Mouse (Mus musculus): ENCODE data around the gene Tmem200c. TPM values are rescaled to one million over a fixed set of nuclear protein-coding genes. Genes with fewer than 3 reads are reported as not detected.

Gene Tmem200c
- total RNA-seq, 1 experiment, result 0.36 TPM

GRCm38 (mm10) chr17:68837859-68838194, 11.4 kb downstream of the Tmem200c start:
- H3K9ac ChIP-seq (ENCODE audit: insufficient read depth, low read depth, low read length, poor library complexity, severe bottlenecking), result no peak overlapping the region
- H3K4me3 ChIP-seq (ENCODE audit: insufficient read depth in 1 of 2, low read depth in 1 of 2, low read length in 2 of 2, poor library complexity in 1 of 2, severe bottlenecking in 1 of 2), result peak overlapping the region; percentile 52 to 67; a peak in 2 of 4 replicates
- no peak for DNase-seq (ENCODE audit: low read depth, low spot score)
- in situ Hi-C loops (cut with MboI; ENCODE audit: low sequenced_read_pairs in 2 of 2, unreplicated experiment in 2 of 2), result loop anchor here in 1 of 2 experiments (25.0 kb wide), 1 partner anchor 926 kb away; no protein-coding TSS in a partner anchor
- no peaks in the 10 kb centered on the region for H3K36me3 ChIP-seq (ENCODE audit: control insufficient read depth, insufficient read depth, low read length, poor library complexity, severe bottlenecking)
- H3K4me1 ChIP-seq (ENCODE audit: control insufficient read depth in 2 of 2, insufficient read depth in 2 of 2, low read length in 2 of 2, poor library complexity in 1 of 2), result no peaks in the 10 kb centered on the region
- H3K9me3 ChIP-seq (ENCODE audit: control insufficient read depth, insufficient read depth, low read depth, low read length), result no peaks in the 10 kb centered on the region
- H3K27ac ChIP-seq (ENCODE audit: insufficient read depth, low read depth, low read length, poor library complexity, severe bottlenecking), result no peak overlapping the region
- TF ChIP-seq CHD2 (IDR thresholded peaks at IDR 0.05; ENCODE audit: low read depth, low read length) (no peak), MAFK (IDR thresholded peaks at IDR 0.05; ENCODE audit: insufficient read depth, low read depth, low read length) (no peak), ZNF384 (IDR thresholded peaks at IDR 0.05; ENCODE audit: low read depth, low read length) (no peak), ZC3H11A (IDR thresholded peaks at IDR 0.05; ENCODE audit: borderline replicate concordance, low read depth, low read length) (no peak), HCFC1 (IDR thresholded peaks at IDR 0.05; ENCODE audit: borderline replicate concordance, insufficient read depth, low read length) (no peak)

GRCm38 (mm10) chr17:68839888-68840571, 13.6 kb downstream of the Tmem200c start:
- in situ Hi-C loops (cut with MboI; ENCODE audit: low sequenced_read_pairs in 2 of 2, unreplicated experiment in 2 of 2), result loop anchor here in 1 of 2 experiments (25.0 kb wide), 1 partner anchor 928 kb away; no protein-coding TSS in a partner anchor
- H3K36me3 ChIP-seq (ENCODE audit: control insufficient read depth, insufficient read depth, low read length, poor library complexity, severe bottlenecking), result no peaks in the 10 kb centered on the region
- H3K4me3 ChIP-seq (ENCODE audit: insufficient read depth in 1 of 2, low read depth in 1 of 2, low read length in 2 of 2, poor library complexity in 1 of 2, severe bottlenecking in 1 of 2), result peak overlapping the region in 1 of 2 experiments; percentile 42; a peak in 1 of 4 replicates
- H3K9me3 ChIP-seq (ENCODE audit: control insufficient read depth, insufficient read depth, low read depth, low read length), result no peaks in the 10 kb centered on the region
- no peak overlapping the region for H3K27ac ChIP-seq (ENCODE audit: insufficient read depth, low read depth, low read length, poor library complexity, severe bottlenecking)
- no peaks in the 10 kb centered on the region for H3K4me1 ChIP-seq (ENCODE audit: control insufficient read depth in 2 of 2, insufficient read depth in 2 of 2, low read length in 2 of 2, poor library complexity in 1 of 2)
- no peak overlapping the region for H3K9ac ChIP-seq (ENCODE audit: insufficient read depth, low read depth, low read length, poor library complexity, severe bottlenecking)
- no peak for DNase-seq (ENCODE audit: low read depth, low spot score)
- TF ChIP-seq ZC3H11A (IDR thresholded peaks at IDR 0.05; ENCODE audit: borderline replicate concordance, low read depth, low read length), result no peak
- TF ChIP-seq MAFK (IDR thresholded peaks at IDR 0.05; ENCODE audit: insufficient read depth, low read depth, low read length), result no peak
- TF ChIP-seq CHD2 (IDR thresholded peaks at IDR 0.05; ENCODE audit: low read depth, low read length), result no peak
- no peak for TF ChIP-seq HCFC1 (IDR thresholded peaks at IDR 0.05; ENCODE audit: borderline replicate concordance, insufficient read depth, low read length)

GRCm38 (mm10) chr17:68840572-68840939, 14.1 kb downstream of the Tmem200c start:
- no peak overlapping the region for H3K27ac ChIP-seq (ENCODE audit: insufficient read depth, low read depth, low read length, poor library complexity, severe bottlenecking)
- no peaks in the 10 kb centered on the region for H3K9me3 ChIP-seq (ENCODE audit: control insufficient read depth, insufficient read depth, low read depth, low read length)
- TF ChIP-seq ZNF384 (IDR thresholded peaks at IDR 0.05; ENCODE audit: low read depth, low read length) (no peak), HCFC1 (IDR thresholded peaks at IDR 0.05; ENCODE audit: borderline replicate concordance, insufficient read depth, low read length) (no peak)
- no peak overlapping the region for H3K9ac ChIP-seq (ENCODE audit: insufficient read depth, low read depth, low read length, poor library complexity, severe bottlenecking)
- no peaks in the 10 kb centered on the region for H3K4me1 ChIP-seq (ENCODE audit: control insufficient read depth in 2 of 2, insufficient read depth in 2 of 2, low read length in 2 of 2, poor library complexity in 1 of 2)
- H3K4me3 ChIP-seq (ENCODE audit: insufficient read depth in 1 of 2, low read depth in 1 of 2, low read length in 2 of 2, poor library complexity in 1 of 2, severe bottlenecking in 1 of 2), result peak overlapping the region; percentile 42 to 55; a peak in 2 of 4 replicates
- in situ Hi-C loops (cut with MboI; ENCODE audit: low sequenced_read_pairs in 2 of 2, unreplicated experiment in 2 of 2), result loop anchor here in 1 of 2 experiments (25.0 kb wide), 1 partner anchor 928 kb away; no protein-coding TSS in a partner anchor
- no peaks in the 10 kb centered on the region for H3K36me3 ChIP-seq (ENCODE audit: control insufficient read depth, insufficient read depth, low read length, poor library complexity, severe bottlenecking)
- no peak for DNase-seq (ENCODE audit: low read depth, low spot score)

GRCm38 (mm10) chr17:68841097-68841891, 14.9 kb downstream of the Tmem200c start:
- in situ Hi-C loops (cut with MboI; ENCODE audit: low sequenced_read_pairs in 2 of 2, unreplicated experiment in 2 of 2), result loop anchor here in 1 of 2 experiments (25.0 kb wide), 1 partner anchor 929 kb away; no protein-coding TSS in a partner anchor
- Histone ChIP-seq H3K4me3 (ENCODE audit: insufficient read depth in 1 of 2, low read depth in 1 of 2, low read length in 2 of 2, poor library complexity in 1 of 2, severe bottlenecking in 1 of 2) (peak overlapping the region; percentile 42 to 55; a peak in 3 of 4 replicates), H3K9ac (ENCODE audit: insufficient read depth, low read depth, low read length, poor library complexity, severe bottlenecking) (no peak overlapping the region), H3K27ac (ENCODE audit: insufficient read depth, low read depth, low read length, poor library complexity, severe bottlenecking) (no peak overlapping the region), H3K4me1 (ENCODE audit: control insufficient read depth in 2 of 2, insufficient read depth in 2 of 2, low read length in 2 of 2, poor library complexity in 1 of 2) (no peaks in the 10 kb centered on the region), H3K36me3 (ENCODE audit: control insufficient read depth, insufficient read depth, low read length, poor library complexity, severe bottlenecking) (no peaks in the 10 kb centered on the region), H3K9me3 (ENCODE audit: control insufficient read depth, insufficient read depth, low read depth, low read length) (no peaks in the 10 kb centered on the region)
- no peak for TF ChIP-seq MAFK (IDR thresholded peaks at IDR 0.05; ENCODE audit: insufficient read depth, low read depth, low read length)
- no peak for TF ChIP-seq HCFC1 (IDR thresholded peaks at IDR 0.05; ENCODE audit: borderline replicate concordance, insufficient read depth, low read length)
- TF ChIP-seq ZC3H11A (IDR thresholded peaks at IDR 0.05; ENCODE audit: borderline replicate concordance, low read depth, low read length), result no peak
- TF ChIP-seq CHD2 (IDR thresholded peaks at IDR 0.05; ENCODE audit: low read depth, low read length), result no peak
- no peak for TF ChIP-seq ZNF384 (IDR thresholded peaks at IDR 0.05; ENCODE audit: low read depth, low read length)
- no peak for DNase-seq (ENCODE audit: low read depth, low spot score)

All from ES-E14 (cell line).